Mouse (Mus musculus) C2C12 (cell line): ENCODE measurements around the gene Tbc1d1. TPM values are rescaled to one million over a fixed set of nuclear protein-coding genes. Genes with fewer than 3 reads are reported as not detected.
"Not testable (repeated sequence)": the region's sequence is repeated elsewhere in the genome, so short reads cannot be mapped to it uniquely, and the experiment has no call there.

Source experiments
- H3K27me3 ChIP-seq: one replicate; pipeline ENCODE4 v1.6.1; 2011; ENCODE audit not compliant: control insufficient read depth, insufficient read depth, insufficient read length
- H3K36me3 ChIP-seq: one replicate; pipeline ENCODE4 v1.6.1; 2011; ENCODE audit not compliant: control insufficient read depth, insufficient read depth
- H3K4me3 ChIP-seq: one replicate; pipeline ENCODE4 v1.5.1; 2011; ENCODE audit warnings: mild to moderate bottlenecking, control low read depth; ENCODE audit not compliant: poor library complexity, insufficient read depth, severe bottlenecking
- H3K79me2 ChIP-seq: one replicate; pipeline ENCODE4 v1.6.1; 2011; ENCODE audit not compliant: control insufficient read depth, insufficient read depth
- H3K79me3 ChIP-seq: one replicate; pipeline ENCODE4 v1.6.1; 2011; ENCODE audit warnings: low read depth, control low read depth
- H3ac ChIP-seq: one replicate; pipeline ENCODE3; 2011; ENCODE audit warnings: low read depth; ENCODE audit not compliant: control insufficient read depth, insufficient read length
- CEBPB ChIP-seq: IDR thresholded peaks from one replicate; pipeline ENCODE4 v1.6.1; 2011; ENCODE audit warnings: low read depth, mild to moderate bottlenecking, control low read depth, moderate library complexity
- CTCF ChIP-seq: IDR thresholded peaks from one replicate; pipeline ENCODE4 v1.5.1; 2011; ENCODE audit not compliant: control insufficient read depth, insufficient read depth, insufficient read length
- FOSL1 ChIP-seq: IDR thresholded peaks from one replicate; pipeline ENCODE4 v1.8.0; 2011; ENCODE audit warnings: mild to moderate bottlenecking, low read length; ENCODE audit not compliant: poor library complexity, insufficient read depth, severe bottlenecking
- MAX ChIP-seq: IDR thresholded peaks from one replicate; pipeline ENCODE4 v1.6.1; 2011; ENCODE audit warnings: mild to moderate bottlenecking, control low read depth
- MYOD1 ChIP-seq: IDR thresholded peaks from one replicate; pipeline ENCODE4 v1.6.1; 2011; ENCODE audit warnings: low read depth; ENCODE audit not compliant: control insufficient read depth, insufficient read length
- MYOG ChIP-seq: IDR thresholded peaks from one replicate; pipeline ENCODE4 v1.6.1; 2011; ENCODE audit not compliant: control insufficient read depth, insufficient read length; ENCODE audit errors: extremely low read depth
- USF1 ChIP-seq: IDR thresholded peaks from one replicate; pipeline ENCODE4 v1.6.1; 2011; ENCODE audit warnings: low read depth, mild to moderate bottlenecking, control low read depth, moderate library complexity
- polyA plus RNA-seq: library from polyadenylated mRNA; unstranded; fragments of >200 nt; fragmentation: generic; extraction: Trizol; gene quantifications from one replicate; pipeline ENCODE4 v1.2.1, GENCODE M21; 2012; ENCODE audit warnings: missing spikeins

Gene Tbc1d1
- polyA plus RNA-seq, 1 experiment: 25.0 TPM

DNA sequence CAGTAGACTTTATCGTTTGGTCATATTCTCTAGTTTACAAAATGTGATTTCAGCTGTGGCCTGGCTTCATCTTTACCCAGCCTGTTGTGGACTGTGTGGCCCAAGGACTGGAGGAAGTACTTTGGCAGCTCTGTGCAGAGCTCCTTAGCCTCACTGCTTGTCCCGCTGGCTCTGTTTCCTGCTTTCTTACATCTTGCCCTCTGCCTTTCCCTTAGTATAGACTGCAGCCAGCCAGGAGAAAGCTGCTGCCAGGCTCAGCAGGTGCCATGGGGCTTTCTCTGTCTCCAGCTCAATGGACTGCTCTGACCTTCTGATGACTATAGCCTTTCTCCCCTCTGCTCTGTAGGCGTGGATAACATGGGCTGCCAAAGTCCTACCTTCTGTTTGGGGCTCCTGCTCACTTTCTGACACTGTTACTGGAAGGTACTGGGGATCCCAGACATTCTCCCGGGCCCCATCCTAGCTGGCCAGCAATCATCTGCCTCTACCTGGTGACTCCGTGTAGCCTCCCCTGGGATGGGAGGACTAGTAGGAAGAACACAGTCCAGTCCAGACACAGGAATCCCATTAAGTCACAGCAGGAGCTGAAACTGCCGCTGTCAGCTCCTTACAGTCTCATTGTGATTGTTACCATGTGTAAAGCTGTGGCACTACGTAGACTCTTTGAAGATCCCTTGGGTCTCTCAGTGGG is 171.3 kb downstream of the Tbc1d1 start:
- Histone ChIP-seq H3ac (no peak overlapping the region), H3K4me3 (no peak overlapping the region), H3K79me2 (no peaks in the 10 kb centered on the region), H3K79me3 (no peaks in the 10 kb centered on the region), H3K36me3 (peaks cover 9% of the 10 kb centered on the region), H3K27me3 (no peaks in the 10 kb centered on the region)
- no peak for TF ChIP-seq MYOG
- no peak for TF ChIP-seq CTCF
- no peak for TF ChIP-seq MYOD1
- no peak for TF ChIP-seq USF1
- TF ChIP-seq FOSL1: no peak

DNA sequence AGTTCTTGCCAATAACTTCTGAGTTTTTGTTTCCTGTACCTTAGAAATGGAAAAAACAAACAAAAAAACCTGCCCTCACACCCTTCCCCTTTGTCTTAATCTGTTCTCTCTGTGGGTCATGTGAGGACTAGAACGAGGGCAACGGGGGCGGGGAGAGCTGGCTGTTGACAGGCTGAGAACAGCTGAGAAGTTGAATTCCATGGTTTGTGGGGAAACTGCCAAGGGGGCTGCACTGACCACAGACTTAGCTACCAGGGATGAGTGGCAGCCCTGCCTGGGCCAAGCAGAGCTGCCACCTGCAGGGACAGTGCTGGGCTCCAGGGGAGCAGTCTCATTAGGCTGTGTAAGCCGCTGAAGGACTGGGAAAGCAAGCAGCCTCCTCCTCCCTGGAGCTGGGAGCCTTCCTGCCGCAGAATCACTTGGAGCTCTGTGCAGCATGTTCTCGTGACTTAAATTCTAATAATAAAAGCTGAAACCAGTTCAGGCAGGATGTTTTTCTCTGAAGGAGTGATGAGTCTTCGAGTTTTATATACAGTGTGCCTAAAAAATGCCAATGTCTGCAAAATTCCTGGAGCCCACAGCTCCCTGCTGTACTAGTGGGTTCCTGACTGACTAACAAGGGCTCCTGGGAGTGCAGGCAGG is 180.8 kb downstream of the Tbc1d1 start:
- Histone ChIP-seq H3K79me2 (no peaks in the 10 kb centered on the region), H3K4me3 (no peak overlapping the region), H3K79me3 (no peaks in the 10 kb centered on the region), H3ac (no peak overlapping the region), H3K27me3 (no peaks in the 10 kb centered on the region), H3K36me3 (peaks cover 3% of the 10 kb centered on the region)
- no peak for TF ChIP-seq MAX
- TF ChIP-seq MYOG: no peak
- TF ChIP-seq FOSL1: no peak
- no peak for TF ChIP-seq CEBPB
- TF ChIP-seq CTCF: no peak
- peak; percentile 84 for TF ChIP-seq MYOD1
- TF ChIP-seq USF1: peak; percentile 62

DNA sequence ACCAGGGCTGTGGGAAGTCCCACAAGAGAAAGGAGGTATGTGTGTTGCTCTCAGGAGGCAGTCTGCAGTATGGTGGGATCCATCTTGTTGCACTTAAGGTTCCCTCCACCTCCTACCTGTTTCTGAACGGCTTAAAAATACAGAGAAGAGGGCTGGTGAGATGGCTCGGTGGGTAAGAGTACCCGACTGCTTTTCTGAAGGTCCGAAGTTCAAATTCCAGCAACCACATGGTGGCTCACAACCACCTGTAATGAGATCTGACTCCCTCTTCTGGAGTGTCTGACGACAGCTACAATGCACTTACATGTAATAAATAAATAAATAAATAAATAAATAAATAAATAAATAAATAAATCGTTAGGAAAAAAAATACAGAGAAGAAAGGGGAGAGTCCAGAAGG is 182.7 kb downstream of the Tbc1d1 start:
- not testable (repeated sequence) for H3ac ChIP-seq, H3K79me3 ChIP-seq, H3K36me3 ChIP-seq, H3K27me3 ChIP-seq, H3K4me3 ChIP-seq, H3K79me2 ChIP-seq

DNA sequence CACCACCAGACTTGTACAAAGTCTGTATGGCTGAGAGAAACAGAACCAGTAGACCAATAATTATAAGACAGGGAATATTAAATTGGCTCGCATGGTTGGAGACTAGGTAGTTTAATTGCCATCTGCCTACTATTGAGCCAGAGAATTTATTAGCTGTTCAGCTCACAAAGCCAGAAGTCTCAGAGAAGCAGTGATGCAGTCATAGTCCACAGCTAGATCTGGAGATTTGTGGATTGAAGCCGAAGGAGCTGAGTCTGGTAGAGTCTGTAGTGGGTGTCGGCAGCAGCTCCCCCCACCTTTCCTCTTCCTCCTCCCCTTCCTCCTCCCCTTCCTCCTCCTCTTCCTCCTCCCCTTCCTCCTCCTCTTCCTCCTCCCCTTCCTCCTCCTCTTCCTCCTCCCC is 184.3 kb downstream of the Tbc1d1 start:
- Histone ChIP-seq H3K4me3 (no peak overlapping the region), H3K79me2 (no peaks in the 10 kb centered on the region), H3ac (no peak overlapping the region), H3K79me3 (no peaks in the 10 kb centered on the region), H3K27me3 (no peaks in the 10 kb centered on the region), H3K36me3 (peaks cover 3% of the 10 kb centered on the region)
- no peak for TF ChIP-seq FOSL1
- no peak for TF ChIP-seq MYOD1
- no peak for TF ChIP-seq CTCF
- TF ChIP-seq MYOG: no peak
- no peak for TF ChIP-seq MAX
- no peak for TF ChIP-seq USF1

DNA sequence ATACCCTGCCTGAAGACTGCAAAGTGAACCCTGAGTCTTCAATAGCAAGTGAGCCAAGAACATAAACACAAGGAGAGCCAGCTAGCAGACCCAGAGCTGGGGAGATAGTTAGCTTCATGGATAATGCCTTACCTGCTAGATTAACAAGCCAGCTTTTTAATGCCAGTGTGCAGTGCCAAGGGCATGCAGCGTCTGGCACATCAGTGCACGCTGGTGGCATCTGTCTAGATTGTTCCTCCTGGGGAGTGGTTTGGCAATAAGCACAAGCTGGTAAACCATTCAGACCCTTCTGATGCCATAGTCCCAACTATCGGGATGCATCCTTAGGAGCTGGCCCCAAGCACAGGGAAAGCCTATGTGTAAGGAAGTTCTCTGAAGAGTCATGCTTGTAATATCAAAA is 185.6 kb downstream of the Tbc1d1 start:
- Histone ChIP-seq H3ac (no peak overlapping the region), H3K27me3 (no peaks in the 10 kb centered on the region), H3K4me3 (no peak overlapping the region), H3K36me3 (peaks cover 8% of the 10 kb centered on the region), H3K79me2 (no peaks in the 10 kb centered on the region), H3K79me3 (no peaks in the 10 kb centered on the region)
- TF ChIP-seq FOSL1 (no peak), CEBPB (no peak), MYOD1 (no peak), MYOG (no peak), CTCF (no peak), MAX (no peak), USF1 (no peak)

DNA sequence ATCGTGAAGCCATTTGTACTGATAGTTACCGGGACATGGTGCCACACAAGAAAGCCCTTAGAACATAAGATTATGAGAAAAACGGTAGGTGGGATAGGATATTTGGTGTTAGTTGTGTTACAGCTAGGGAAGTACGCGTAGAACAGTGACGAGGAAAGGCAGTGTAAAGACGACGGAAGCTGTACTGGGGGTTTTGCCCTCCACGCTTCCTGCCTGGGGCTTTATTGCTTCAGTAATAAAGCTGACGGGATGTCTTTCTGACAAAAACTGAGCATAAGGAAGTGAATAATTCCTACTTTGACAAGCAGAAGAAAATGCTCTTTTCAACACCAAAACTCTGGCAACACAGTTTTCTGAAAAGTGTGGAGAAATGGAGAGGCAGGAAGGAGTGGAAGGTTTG is 186.0 kb downstream of the Tbc1d1 start:
- Histone ChIP-seq H3K27me3 (no peaks in the 10 kb centered on the region), H3K79me2 (no peaks in the 10 kb centered on the region), H3K36me3 (peaks cover 8% of the 10 kb centered on the region), H3K4me3 (no peak overlapping the region), H3ac (no peak overlapping the region), H3K79me3 (no peaks in the 10 kb centered on the region)
- TF ChIP-seq CEBPB: no peak
- no peak for TF ChIP-seq MAX
- TF ChIP-seq FOSL1: no peak
- no peak for TF ChIP-seq CTCF
- no peak for TF ChIP-seq MYOD1
- no peak for TF ChIP-seq MYOG
- TF ChIP-seq USF1: no peak
